Mouse (Mus musculus) mouse embryonic stem cell (cell line): ENCODE results near the gene Zfp286.

Source experiments
- in situ Hi-C, 2 experiments: fragments of 300-500 bp; cut with MboI; formaldehyde crosslinking; loops; 1 replicate in 1 of 2; 3 replicates in 1 of 2; pipeline ENCODE4 v1.14.3; 2019 to 2020; ENCODE audit warnings: low sequenced_read_pairs in 2 of 2, low pct_unique_long_range_greater_than_20kb in 1 of 2, mixed read lengths in 1 of 2; ENCODE audit not compliant: unreplicated experiment in 1 of 2

Gene Zfp286

DNA sequence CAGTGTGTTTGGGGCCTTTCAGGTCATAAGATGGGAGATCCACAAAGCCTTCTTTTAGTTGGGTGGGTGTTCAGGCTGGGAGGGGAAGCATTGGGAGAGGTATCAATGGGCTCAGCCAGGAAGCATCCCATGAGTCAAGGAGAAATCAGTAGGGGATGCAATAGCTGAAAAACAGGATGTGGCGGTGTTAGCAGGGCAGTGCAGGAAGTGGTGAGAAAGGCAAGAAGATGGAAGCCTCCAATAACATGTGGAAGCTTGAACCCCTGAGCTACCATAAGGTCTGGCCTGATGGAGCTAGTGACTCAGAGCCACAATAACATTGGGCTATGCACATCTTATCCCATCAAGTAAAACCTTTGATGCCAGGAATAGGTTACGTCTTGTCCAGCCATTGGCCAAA, 48.1 kb downstream of the Zfp286 start:
- in situ Hi-C loops: loop anchor here in 1 of 2 experiments (10.0 kb wide), 1 partner anchor 424 kb away; no protein-coding TSS in a partner anchor

DNA sequence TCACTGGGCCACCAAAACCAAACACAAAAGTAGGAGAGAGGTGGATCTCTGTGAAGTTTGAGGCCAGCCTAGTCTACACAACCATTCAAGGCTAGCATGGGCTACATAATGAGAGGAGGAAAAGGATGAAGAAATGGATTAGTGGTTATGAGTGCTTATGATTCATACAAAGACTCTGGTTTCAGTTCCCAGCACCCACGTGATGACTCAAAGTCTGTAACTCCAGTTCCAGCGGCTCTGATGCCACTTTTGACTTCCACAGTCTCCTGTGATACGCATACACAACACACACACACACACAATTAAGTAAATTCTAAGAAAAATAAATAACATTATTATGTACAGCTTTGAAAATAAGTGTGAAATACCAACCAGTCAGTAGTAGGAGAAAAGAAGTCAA, 56.6 kb downstream of the Zfp286 start:
- in situ Hi-C loops: no loop called here

DNA sequence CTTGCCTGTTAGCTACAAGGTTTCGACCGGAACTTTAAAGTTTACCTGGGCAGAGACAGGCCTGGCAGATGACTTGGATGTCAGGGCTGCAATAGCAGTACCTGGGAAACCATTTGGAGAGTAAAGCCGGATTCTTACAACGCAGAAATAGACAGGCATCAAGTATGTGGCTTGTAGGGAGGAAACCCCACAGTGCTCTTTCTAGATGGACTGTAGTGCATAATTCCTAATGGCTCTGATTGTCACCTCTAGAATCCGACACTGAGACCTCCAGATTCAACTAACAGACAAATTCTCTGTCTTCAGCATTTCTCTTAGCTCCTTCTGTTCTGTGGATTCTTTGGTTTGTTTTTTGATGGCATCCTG, 57.3 kb downstream of the Zfp286 start:
- in situ Hi-C loops: no loop called here

DNA sequence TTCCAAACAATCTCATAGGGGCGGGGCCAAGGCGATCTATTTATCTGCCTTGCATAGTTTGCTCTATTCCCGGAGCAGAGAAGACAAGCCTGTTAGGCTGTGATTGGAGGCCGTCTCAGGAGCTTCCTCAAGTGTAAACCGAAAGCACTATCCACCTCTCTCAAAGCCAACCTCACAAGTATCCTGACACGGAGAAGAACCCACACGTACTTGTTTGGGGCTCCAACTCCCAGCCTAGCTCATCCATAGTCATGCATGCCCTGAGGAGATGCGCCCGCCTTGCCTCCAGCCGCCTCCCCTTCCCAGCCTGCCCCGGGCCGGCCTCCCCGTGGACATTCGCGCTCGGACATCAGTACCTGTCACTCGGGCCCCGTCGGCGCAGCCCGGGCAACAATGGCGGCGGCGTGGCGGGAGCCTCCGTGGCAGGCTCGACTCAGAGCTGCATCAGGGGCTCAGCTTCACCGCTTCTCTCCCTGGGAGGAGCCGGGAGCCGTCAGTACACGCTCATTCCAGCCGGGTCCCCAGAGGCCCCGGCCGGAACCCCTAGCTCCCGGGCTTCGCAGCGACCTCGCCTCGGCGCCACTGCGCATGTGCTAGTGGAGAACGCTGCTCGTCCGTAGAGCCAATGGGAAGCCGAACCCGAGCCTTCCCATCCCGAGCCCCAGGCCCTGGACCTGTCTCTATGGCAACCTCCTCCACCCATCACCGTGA, 57.8 kb downstream of the Zfp286 start, which contains the start of gene Zfp287:
Gene Zfp287 (minus strand): TSS at position 595 of the 711 bp plus-strand sequence.
- in situ Hi-C loops: no loop called here

DNA sequence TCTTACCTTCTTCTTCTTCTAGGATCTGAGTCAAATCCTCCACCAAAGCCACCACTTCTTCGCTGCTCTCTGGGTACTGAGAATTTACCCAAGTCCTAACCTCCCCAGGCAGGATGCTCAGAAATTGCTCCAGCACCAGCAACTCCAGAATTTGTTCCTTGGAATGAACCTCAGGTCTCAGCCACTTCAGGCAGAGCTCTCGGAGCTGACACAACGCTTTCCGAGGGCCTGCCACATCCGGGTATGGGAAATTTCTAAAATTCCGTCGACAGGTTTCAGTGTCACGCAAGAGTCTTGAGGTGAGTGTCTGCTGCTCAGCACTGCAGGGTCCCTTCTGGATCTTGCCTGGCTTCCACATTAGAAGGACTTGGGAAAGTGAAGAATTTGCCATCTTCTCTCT, 61.0 kb downstream of the Zfp286 start:
- in situ Hi-C loops: no loop called here

DNA sequence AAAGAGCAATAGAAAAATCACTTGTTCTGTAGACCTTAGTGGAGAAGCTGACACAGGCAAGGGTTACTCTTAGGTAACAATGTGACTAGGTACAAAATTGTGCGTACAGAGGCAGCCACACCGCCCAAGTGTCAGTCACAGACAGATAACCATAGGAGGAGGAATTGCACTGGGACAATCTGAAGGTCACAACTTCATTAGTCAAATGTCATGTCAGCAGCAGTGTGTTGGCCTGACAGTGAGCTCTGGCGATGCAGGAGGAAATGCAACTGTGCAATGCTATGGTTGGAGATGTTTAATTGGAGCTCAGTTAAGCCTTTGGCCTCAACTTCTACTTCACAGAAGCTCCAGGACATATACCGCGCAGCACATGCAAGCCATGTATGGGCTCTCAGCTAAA, 78.6 kb downstream of the Zfp286 start:
- in situ Hi-C loops: no loop called here

DNA sequence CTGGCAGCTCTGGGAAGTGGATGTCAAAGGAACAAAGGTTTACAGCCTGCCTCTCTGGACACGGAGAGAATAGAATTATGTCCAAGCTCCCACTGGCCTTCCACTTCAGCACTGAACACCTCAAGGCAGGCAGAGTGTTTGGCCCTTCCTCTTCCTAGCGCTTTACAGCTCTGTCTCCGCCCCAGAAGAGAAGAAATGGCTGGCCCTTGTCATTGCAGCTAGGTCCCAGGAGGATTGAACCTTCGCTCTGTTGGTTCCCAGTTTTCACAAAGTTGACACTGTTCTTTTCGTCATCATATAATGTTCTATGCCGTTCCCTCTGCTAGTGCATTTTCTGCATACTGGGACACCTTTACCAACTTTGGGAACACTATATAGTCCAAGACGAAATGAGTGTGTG, 81.0 kb downstream of the Zfp286 start:
- in situ Hi-C loops: no loop called here

DNA sequence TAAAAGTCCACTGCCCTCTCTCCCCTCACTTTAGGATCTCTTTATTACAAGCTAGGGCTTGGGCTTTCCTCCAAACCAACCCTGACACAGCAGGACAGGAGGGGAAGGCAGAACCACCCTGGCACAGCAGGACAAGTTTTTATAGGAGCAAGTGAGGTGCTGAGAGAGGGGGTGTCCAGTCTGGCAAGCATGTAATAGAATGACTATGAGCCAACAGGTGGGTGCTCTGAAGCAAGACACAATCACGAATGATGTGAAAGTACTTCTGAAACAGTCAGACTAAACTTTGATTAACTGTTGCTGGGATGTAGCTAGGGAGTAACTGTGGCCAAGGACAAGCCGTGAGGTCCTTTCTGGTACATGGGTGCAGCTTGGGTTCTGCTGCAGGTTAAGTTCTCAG, 83.1 kb downstream of the Zfp286 start:
- in situ Hi-C loops: no loop called here
